Mouse (Mus musculus) forebrain, embryonic 15.5 days (tissue): ENCODE results near the gene Rpia. TPM values are rescaled to one million over a fixed set of nuclear protein-coding genes. Genes with fewer than 3 reads are reported as not detected.

ENCODE experiments used
- ATAC-seq: fragments of 200-750 bp; cut with Nextera tagmentation; replicated peaks from 2 replicates; pipeline ENCODE4 v1.8.0; 2017; ENCODE audit warnings: mild to moderate bottlenecking, moderate TSS enrichment, moderate library complexity
- H3K27ac ChIP-seq: fragments of 300-500 bp; sonication (generic); replicated peaks from 2 replicates; pipeline ENCODE4 v1.5.1; 2015; ENCODE audit warnings: mild to moderate bottlenecking, inconsistent platforms
- H3K27me3 ChIP-seq: fragments of 300-500 bp; sonication (generic); 2 replicates; pipeline ENCODE4 v1.6.1; 2015; ENCODE audit warnings: inconsistent platforms
- H3K36me3 ChIP-seq: fragments of 300-500 bp; sonication (generic); 2 replicates; pipeline ENCODE4 v1.6.1; 2015; ENCODE audit warnings: mild to moderate bottlenecking, inconsistent platforms
- H3K4me1 ChIP-seq: fragments of 300-500 bp; sonication (generic); 2 replicates; pipeline ENCODE4 v1.6.1; 2015; ENCODE audit warnings: inconsistent platforms
- H3K4me2 ChIP-seq: fragments of 300-500 bp; sonication (generic); replicated peaks from 2 replicates; pipeline ENCODE4 v1.6.1; 2015; ENCODE audit warnings: mild to moderate bottlenecking, inconsistent platforms
- H3K4me3 ChIP-seq: fragments of 300-500 bp; sonication (generic); 2 replicates; pipeline ENCODE4 v1.5.1; 2015; ENCODE audit warnings: mild to moderate bottlenecking, inconsistent platforms
- H3K9ac ChIP-seq: fragments of 300-500 bp; sonication (generic); replicated peaks from 2 replicates; pipeline ENCODE4 v1.6.1; 2015; ENCODE audit warnings: mild to moderate bottlenecking, inconsistent platforms
- H3K9me3 ChIP-seq: fragments of 300-500 bp; sonication (generic); 2 replicates; pipeline ENCODE4 v1.6.1; 2016; ENCODE audit warnings: inconsistent platforms
- WGBS: fragments of 180-500 bp; shearing (Covaris S2); methylation state at CpG from one replicate; pipeline ENCODE4 v1.1.7; 2015; ENCODE audit warnings: mixed read lengths; 5-methylcytosine and 5-hydroxymethylcytosine counted together
- polyA plus RNA-seq: library from polyadenylated mRNA; unstranded; fragments of >200 nt; fragmentation: Nextera tagmentation; extraction: Ambion mirVana; gene quantifications from 2 replicates; pipeline ENCODE4 v1.2.1, GENCODE M21; 2015

Rpia gene
- polyA plus RNA-seq, 1 experiment from 2014 or later: 3.4 TPM

- no peak overlapping the region for H3K4me3 ChIP-seq
- H3K27ac ChIP-seq: no peak overlapping the region
- no peaks in the 10 kb centered on the region for H3K27me3 ChIP-seq
- no peaks in the 10 kb centered on the region for H3K9me3 ChIP-seq
- H3K4me1 ChIP-seq: no peaks in the 10 kb centered on the region
- no peaks in the 10 kb centered on the region for H3K36me3 ChIP-seq
- H3K9ac ChIP-seq: no peak overlapping the region
- ATAC-seq: no peak
- no peak overlapping the region for H3K4me2 ChIP-seq
Measured at GRCm38 (mm10) chr6:70740535-70740934, 51.5 kb downstream of the Rpia start.

DNA sequence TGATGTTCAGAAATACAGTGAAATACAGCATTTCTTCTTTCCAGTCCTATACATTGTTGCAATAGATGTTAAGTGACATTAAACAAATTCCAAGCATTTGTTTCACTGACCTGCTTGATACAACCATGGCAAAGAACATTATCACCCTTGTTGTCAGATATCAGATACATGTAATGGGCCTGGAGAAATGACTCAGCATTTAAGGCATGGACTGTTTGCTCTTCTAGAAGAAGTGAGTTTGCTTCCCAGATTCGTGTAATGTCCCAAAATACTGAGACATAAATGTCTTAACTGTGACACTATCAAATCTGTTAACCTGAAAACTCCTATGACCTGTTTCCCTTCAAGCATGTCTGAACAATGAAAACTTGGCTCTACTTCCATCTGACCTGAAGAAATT lies 52.6 kb downstream of the Rpia start:
- Histone ChIP-seq H3K4me1 (no peaks in the 10 kb centered on the region), H3K4me3 (no peak overlapping the region), H3K27me3 (no peaks in the 10 kb centered on the region), H3K9me3 (no peaks in the 10 kb centered on the region), H3K9ac (no peak overlapping the region), H3K27ac (no peak overlapping the region), H3K4me2 (no peak overlapping the region), H3K36me3 (no peaks in the 10 kb centered on the region)
- 86% methylated on average over 1 of the region's 1 CpGs for WGBS
- ATAC-seq: no peak

DNA sequence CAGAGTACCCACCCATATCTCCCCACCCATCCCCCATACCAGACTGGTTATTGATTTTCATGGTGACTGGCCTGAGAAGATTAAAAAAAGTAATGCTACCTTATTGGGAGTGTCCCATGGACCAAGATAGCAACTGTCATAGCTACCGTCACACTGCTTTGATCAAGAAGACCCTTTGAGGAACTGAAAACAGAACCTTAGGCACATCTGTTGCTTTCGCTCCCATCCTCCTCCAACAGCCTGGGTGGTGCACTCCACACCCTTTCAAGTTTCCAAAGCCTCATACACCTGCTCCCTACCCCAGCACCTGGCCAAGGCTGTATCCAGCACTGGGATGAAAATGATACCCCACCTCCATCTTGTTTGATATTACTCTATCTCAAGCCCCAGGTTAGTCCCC lies 56.5 kb downstream of the Rpia start:
- Histone ChIP-seq H3K9me3 (no peaks in the 10 kb centered on the region), H3K36me3 (no peaks in the 10 kb centered on the region), H3K27me3 (no peaks in the 10 kb centered on the region), H3K4me3 (no peak overlapping the region), H3K4me2 (no peak overlapping the region), H3K9ac (no peak overlapping the region), H3K4me1 (no peaks in the 10 kb centered on the region), H3K27ac (no peak overlapping the region)
- whole genome bisulfite sequencing: 97% methylated on average over 2 of the region's 2 CpGs
- ATAC-seq: no peak

- Histone ChIP-seq H3K27ac (no peak overlapping the region), H3K9ac (no peak overlapping the region), H3K9me3 (no peaks in the 10 kb centered on the region), H3K4me1 (no peaks in the 10 kb centered on the region), H3K4me2 (no peak overlapping the region), H3K4me3 (no peak overlapping the region), H3K36me3 (no peaks in the 10 kb centered on the region), H3K27me3 (no peaks in the 10 kb centered on the region)
- ATAC-seq: no peak
Measured at GRCm38 (mm10) chr6:70730828-70731227, 61.2 kb downstream of the Rpia start.

GRCm38 (mm10) chr6:70729125-70729524 lies 62.9 kb downstream of the Rpia start:
- H3K4me1 ChIP-seq: no peaks in the 10 kb centered on the region
- no peak overlapping the region for H3K4me3 ChIP-seq
- WGBS: 90% methylated on average over 1 of the region's 1 CpGs
- no peaks in the 10 kb centered on the region for H3K9me3 ChIP-seq
- H3K9ac ChIP-seq: no peak overlapping the region
- H3K4me2 ChIP-seq: no peak overlapping the region
- no peak for ATAC-seq
- H3K27ac ChIP-seq: no peak overlapping the region
- H3K36me3 ChIP-seq: no peaks in the 10 kb centered on the region
- H3K27me3 ChIP-seq: no peaks in the 10 kb centered on the region

DNA sequence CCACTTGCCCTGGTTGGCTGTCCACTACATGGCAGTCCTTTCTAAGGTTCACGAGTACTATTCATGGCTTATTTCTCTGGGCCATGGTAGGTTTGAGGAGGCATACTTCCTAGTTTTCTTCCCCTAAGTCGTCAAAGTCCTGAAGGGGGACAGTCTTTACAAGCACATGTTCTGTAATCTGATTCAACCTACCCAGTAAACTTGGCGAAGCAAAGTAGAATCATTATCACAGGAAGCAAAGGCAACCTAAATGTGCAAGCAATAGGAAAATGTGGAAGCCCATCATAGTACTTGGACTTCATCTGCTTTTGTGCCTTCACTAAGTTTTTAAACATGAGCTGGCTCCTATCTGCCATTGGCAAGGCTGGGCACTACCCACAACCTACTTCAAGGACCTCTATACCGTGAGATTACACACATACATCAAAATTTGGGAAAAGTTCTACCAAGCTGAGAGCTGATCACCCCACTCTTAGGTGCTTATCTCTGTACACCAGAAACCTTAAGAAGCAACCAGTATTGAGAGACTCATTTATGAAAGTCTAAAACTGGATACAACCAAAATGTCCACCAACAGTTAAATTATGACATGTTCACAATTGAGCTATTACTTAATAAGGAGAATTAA lies 64.8 kb downstream of the Rpia start:
- Histone ChIP-seq H3K27ac (no peak overlapping the region), H3K9ac (no peak overlapping the region), H3K9me3 (no peaks in the 10 kb centered on the region), H3K4me2 (no peak overlapping the region), H3K27me3 (no peaks in the 10 kb centered on the region), H3K4me3 (no peak overlapping the region), H3K36me3 (no peaks in the 10 kb centered on the region), H3K4me1 (no peaks in the 10 kb centered on the region)
- 79% methylated on average over 4 of the region's 4 CpGs for WGBS
- ATAC-seq: no peak

DNA sequence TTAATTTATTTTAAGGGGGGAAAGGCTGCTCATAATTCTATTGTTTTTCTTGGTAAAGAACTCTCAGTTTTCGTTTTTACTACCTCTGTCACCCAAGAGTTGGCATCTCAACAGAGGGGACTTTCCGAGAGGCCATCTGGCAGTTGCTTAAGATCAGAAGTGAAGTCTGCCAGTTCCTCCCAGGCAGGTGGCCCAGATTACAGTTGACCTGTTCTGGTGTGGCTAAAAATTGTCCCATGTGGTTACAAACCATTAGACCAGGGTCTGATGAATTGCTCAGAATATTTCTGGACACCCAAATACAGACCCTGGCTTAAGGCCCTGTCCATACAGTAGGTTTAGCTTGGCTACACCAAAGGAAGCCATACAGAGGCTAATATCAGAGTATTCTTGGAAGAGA lies 66.4 kb downstream of the Rpia start:
- Histone ChIP-seq H3K27ac (no peak overlapping the region), H3K4me2 (no peak overlapping the region), H3K4me3 (no peak overlapping the region), H3K9me3 (no peaks in the 10 kb centered on the region), H3K4me1 (no peaks in the 10 kb centered on the region), H3K27me3 (no peaks in the 10 kb centered on the region), H3K36me3 (no peaks in the 10 kb centered on the region), H3K9ac (no peak overlapping the region)
- 58% methylated on average over 2 of the region's 2 CpGs for WGBS
- no peak for ATAC-seq

- no peak for ATAC-seq
- H3K9ac ChIP-seq: no peak overlapping the region
- 95% methylated on average over 13 of the region's 13 CpGs for WGBS
Measured at GRCm38 (mm10) chr6:70724722-70725121, 67.3 kb downstream of the Rpia start.

GRCm38 (mm10) chr6:70722298-70722697 lies 69.7 kb downstream of the Rpia start:
- Histone ChIP-seq H3K36me3 (no peaks in the 10 kb centered on the region), H3K27me3 (no peaks in the 10 kb centered on the region), H3K9ac (no peak overlapping the region), H3K4me3 (no peak overlapping the region), H3K27ac (no peak overlapping the region), H3K4me2 (no peak overlapping the region), H3K4me1 (no peaks in the 10 kb centered on the region), H3K9me3 (no peaks in the 10 kb centered on the region)
- 90% methylated on average over 7 of the region's 7 CpGs for WGBS
- ATAC-seq: no peak

More at GRCm38 (mm10) chr6:70724722-70725121, 67.3 kb downstream of the Rpia start:
- Histone ChIP-seq H3K9me3 (no peaks in the 10 kb centered on the region), H3K4me1 (no peaks in the 10 kb centered on the region), H3K27me3 (no peaks in the 10 kb centered on the region), H3K4me2 (no peak overlapping the region), H3K4me3 (no peak overlapping the region), H3K27ac (no peak overlapping the region), H3K36me3 (no peaks in the 10 kb centered on the region)

- H3K4me3 ChIP-seq: no peak overlapping the region
- 60% methylated on average over 2 of the region's 2 CpGs for WGBS
- no peak for ATAC-seq
Measured at GRCm38 (mm10) chr6:70718760-70719159, 73.3 kb downstream of the Rpia start.

GRCm38 (mm10) chr6:70718164-70718563 lies 73.9 kb downstream of the Rpia start:
- H3K4me3 ChIP-seq: no peak overlapping the region
- 88% methylated on average over 4 of the region's 4 CpGs for WGBS
- H3K9ac ChIP-seq: no peak overlapping the region
- ATAC-seq: no peak
- no peak overlapping the region for H3K4me2 ChIP-seq
- H3K27ac ChIP-seq: no peak overlapping the region
- H3K27me3 ChIP-seq: no peaks in the 10 kb centered on the region
- 0 out of 2 replicates have a peak, but pooled peaks cover 2% of the 10 kb centered on the region for H3K4me1 ChIP-seq
- no peaks in the 10 kb centered on the region for H3K36me3 ChIP-seq
- no peaks in the 10 kb centered on the region for H3K9me3 ChIP-seq

More at GRCm38 (mm10) chr6:70718760-70719159, 73.3 kb downstream of the Rpia start:
- H3K27ac ChIP-seq: no peak overlapping the region
- H3K27me3 ChIP-seq: no peaks in the 10 kb centered on the region
- no peaks in the 10 kb centered on the region for H3K9me3 ChIP-seq
- 0 out of 2 replicates have a peak, but pooled peaks cover 2% of the 10 kb centered on the region for H3K4me1 ChIP-seq
- no peak overlapping the region for H3K4me2 ChIP-seq
- H3K36me3 ChIP-seq: no peaks in the 10 kb centered on the region
- H3K9ac ChIP-seq: no peak overlapping the region

GRCm38 (mm10) chr6:70716701-70717393 lies 75.2 kb downstream of the Rpia start:
- H3K27me3 ChIP-seq: no peaks in the 10 kb centered on the region
- no peak overlapping the region for H3K4me2 ChIP-seq
- no peak for ATAC-seq
- H3K4me1 ChIP-seq: 0 out of 2 replicates have a peak, but pooled peaks cover 2% of the 10 kb centered on the region
- no peak overlapping the region for H3K27ac ChIP-seq
- H3K9me3 ChIP-seq: no peaks in the 10 kb centered on the region
- no peak overlapping the region for H3K4me3 ChIP-seq
- H3K9ac ChIP-seq: no peak overlapping the region
- H3K36me3 ChIP-seq: no peaks in the 10 kb centered on the region
- WGBS: 77% methylated on average over 12 of the region's 12 CpGs
